Mouse (Mus musculus) neural tube, embryonic 13.5 days (tissue): ENCODE data around the gene Gm11020. TPM values are rescaled to one million over a fixed set of nuclear protein-coding genes. Genes with fewer than 3 reads are reported as not detected.

Experiments
- polyA plus RNA-seq: library from polyadenylated mRNA; unstranded; fragments of >200 nt; fragmentation: Nextera tagmentation; extraction: Ambion mirVana; gene quantifications from 2 replicates; pipeline ENCODE4 v1.2.1, GENCODE M21; 2015

The Gm11020 gene
- polyA plus RNA-seq, 1 experiment from 2014 or later, result not detected

Other genes with a start within 250 kb of the Gm11020 start
- gene Cdh5, start 219.9 kb upstream of the Gm11020 start, polyA plus RNA-seq, result 18.1 and 18.9 TPM in 2 replicates
- 5.8 and 6.0 TPM in 2 replicates for gene Bean1, start 151.1 kb upstream of the Gm11020 start, polyA plus RNA-seq
- 43.2 and 43.3 TPM in 2 replicates for gene Tk2, start 73.0 kb upstream of the Gm11020 start, polyA plus RNA-seq
- 34.9 and 36.4 TPM in 2 replicates for gene Cklf, start 70.7 kb upstream of the Gm11020 start, polyA plus RNA-seq
- gene Cmtm2a, start 28.4 kb upstream of the Gm11020 start, polyA plus RNA-seq, result not detected in 2 replicates
- not detected in 2 replicates for gene Gm45711, start 11.5 kb upstream of the Gm11020 start, polyA plus RNA-seq
- not detected in 2 replicates for gene Cmtm1, start 11.4 kb upstream of the Gm11020 start, polyA plus RNA-seq
- gene Cmtm2b, start 663 bp downstream of the Gm11020 start, polyA plus RNA-seq, result not detected in 2 replicates
- gene Cmtm3, start 17.8 kb downstream of the Gm11020 start, polyA plus RNA-seq, result 54.3 and 60.0 TPM in 2 replicates
- 1.6 and 1.9 TPM in 2 replicates for gene Cmtm4, start 74.2 kb downstream of the Gm11020 start, polyA plus RNA-seq
- 95.5 and 104 TPM in 2 replicates for gene Dync1li2, start 121.5 kb downstream of the Gm11020 start, polyA plus RNA-seq
- 0.18 and 0.21 TPM in 2 replicates for gene Terb1, start 188.3 kb downstream of the Gm11020 start, polyA plus RNA-seq
- 108 and 113 TPM in 2 replicates for gene Nae1, start 213.1 kb downstream of the Gm11020 start, polyA plus RNA-seq
- gene Car7, start 213.1 kb downstream of the Gm11020 start, polyA plus RNA-seq, result 2.2 and 2.3 TPM in 2 replicates